Mouse (Mus musculus) bone marrow macrophage, adult 2 months (primary cell): ENCODE data around the gene Calml4.

Experiments used
- CTCF ChIP-seq: IDR thresholded peaks from 2 replicates; pipeline ENCODE4 v1.5.1; 2012; ENCODE audit warnings: low read depth, mild to moderate bottlenecking, low read length, moderate library complexity
- POLR2A ChIP-seq: IDR thresholded peaks from 2 replicates; pipeline ENCODE4 v1.6.1; 2012; ENCODE audit warnings: mild to moderate bottlenecking, low read depth, low read length, borderline replicate concordance

- TF ChIP-seq CTCF (no peak), POLR2A (no peak)
Measured at GRCm38 (mm10) chr9:62821811-62822210, 36.1 kb upstream of the Calml4 start.
